Mouse (Mus musculus) myocyte (in vitro differentiated cells): ENCODE results near the gene Ly6g6d.

Source experiments
- E2F4 ChIP-seq: IDR thresholded peaks from one replicate; pipeline ENCODE4 v1.6.1; 2011; ENCODE audit warnings: mild to moderate bottlenecking, control low read depth, moderate library complexity; ENCODE audit not compliant: insufficient read depth
- MAX ChIP-seq: IDR thresholded peaks from one replicate; pipeline ENCODE4 v1.6.1; 2011; ENCODE audit warnings: low read depth, mild to moderate bottlenecking, control low read depth
- MYOD1 ChIP-seq, 3 experiments: IDR thresholded peaks; one replicate each; pipeline ENCODE4 v1.6.1; 2011; ENCODE audit warnings: control low read depth in 2 of 3, low read depth in 2 of 3, mild to moderate bottlenecking in 2 of 3, moderate library complexity in 1 of 3; ENCODE audit not compliant: insufficient read length in 2 of 3, control insufficient read depth in 1 of 3
- MYOG ChIP-seq, 3 experiments: IDR thresholded peaks; one replicate each; pipeline ENCODE4 v1.6.1; 2011; ENCODE audit warnings: control low read depth in 2 of 3, low read depth in 2 of 3, mild to moderate bottlenecking in 2 of 3; ENCODE audit not compliant: insufficient read length in 2 of 3, control insufficient read depth in 1 of 3, insufficient read depth in 1 of 3
- POLR2A ChIP-seq: IDR thresholded peaks from one replicate; pipeline ENCODE4 v1.6.1; 2011; ENCODE audit warnings: low read depth, mild to moderate bottlenecking, control low read depth, moderate library complexity; ENCODE audit not compliant: insufficient read length
- REST ChIP-seq: IDR thresholded peaks from one replicate; pipeline ENCODE4 v1.6.1; 2011; ENCODE audit warnings: mild to moderate bottlenecking, control low read depth, moderate library complexity; ENCODE audit not compliant: insufficient read depth, insufficient read length
- USF1 ChIP-seq: IDR thresholded peaks from one replicate; pipeline ENCODE4 v1.6.1; 2011; ENCODE audit warnings: low read depth, mild to moderate bottlenecking, control low read depth, moderate library complexity

DNA sequence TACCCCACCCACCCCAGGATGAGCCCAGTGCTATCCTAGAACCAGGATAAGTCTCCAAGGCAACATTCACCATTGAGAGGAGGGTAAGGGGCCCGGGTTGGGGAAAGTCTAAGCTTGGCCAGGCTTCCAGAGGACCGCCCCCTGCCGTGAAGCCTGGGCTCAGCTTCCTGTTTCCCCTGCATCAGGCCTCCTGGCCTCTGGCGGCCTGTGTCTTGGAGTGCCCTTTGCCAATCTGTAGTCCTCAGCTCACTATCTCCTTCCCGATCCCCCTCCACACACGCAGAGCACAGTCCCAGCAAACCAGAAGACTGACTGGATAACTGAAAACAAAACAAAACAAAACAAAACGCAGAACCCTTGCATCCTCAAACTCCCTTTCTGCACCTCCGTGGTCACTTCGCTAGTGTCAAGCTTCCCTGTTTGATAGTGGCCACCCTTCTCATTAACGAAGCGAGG lies 28.3 kb downstream of the Ly6g6d start, which contains the start of gene Clic1:
- TF ChIP-seq USF1 (no peak), POLR2A (peak; percentile 47), MAX (no peak), MYOG (IDR thresholded peaks at IDR 0.05; ENCODE audit: control insufficient read depth in 1 of 3, insufficient read depth in 1 of 3, insufficient read length in 2 of 3, low read depth in 2 of 3) (no peak), MYOD1 (IDR thresholded peaks at IDR 0.05; ENCODE audit: control insufficient read depth in 1 of 3, insufficient read length in 2 of 3, low read depth in 2 of 3) (no peak), E2F4 (no peak), REST (no peak)
